41 mouse cellular contexts compared by ENCODE assay signal in the genomic region with DNA sequence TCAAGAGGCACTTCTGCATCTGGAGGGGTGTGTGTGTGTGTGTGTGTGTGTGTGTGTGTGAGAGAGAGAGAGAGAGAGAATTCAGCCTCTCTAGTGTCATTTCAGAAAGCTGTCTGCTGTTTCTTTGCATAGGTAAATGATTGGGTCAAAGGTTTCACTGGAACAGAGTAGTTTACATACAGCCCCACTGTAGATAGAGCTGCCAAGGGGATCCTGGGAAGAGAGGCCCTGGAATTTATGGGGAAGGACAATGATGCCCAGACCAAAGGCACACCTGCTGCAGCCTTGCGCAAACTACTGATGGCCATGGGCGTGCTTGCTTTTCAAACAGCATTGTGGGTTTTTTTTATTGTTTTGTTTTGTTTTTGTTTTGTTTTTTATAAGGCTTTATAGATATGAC. TPM values are rescaled to one million over a fixed set of nuclear protein-coding genes. Genes with fewer than 3 reads are reported as not detected.
"Had no signal": no experiment of that assay in that cellular context is flagged by ENCODE, and none has a peak within 500 bp of the region (broad histone marks: within the 10 kb centered on the region; RNA-seq: fewer than 3 reads in every experiment).

No protein-coding gene starts in this region.

- H3K27ac ChIP-seq: heart, embryonic 10.5 days; heart, embryonic 13.5 days; heart, embryonic 15.5 days; hindbrain, embryonic 10.5 days; hindbrain, embryonic 12.5 days; hindbrain, embryonic 13.5 days; hindbrain, embryonic 14.5 days; hindbrain, embryonic 15.5 days; hindbrain, postnatal 0 days; kidney, embryonic 15.5 days; kidney, postnatal 0 days; layer of hippocampus, adult 2 months; left cerebral cortex, adult 2 months had no signal

- H3K4me1 ChIP-seq: heart, embryonic 10.5 days; heart, embryonic 12.5 days; heart, embryonic 13.5 days; heart, embryonic 15.5 days; hindbrain, embryonic 10.5 days; hindbrain, embryonic 12.5 days; hindbrain, embryonic 13.5 days; hindbrain, embryonic 15.5 days; kidney, embryonic 15.5 days had no signal

- H3K27me3 ChIP-seq: heart, embryonic 12.5 days; hindbrain, embryonic 12.5 days; hindbrain, embryonic 13.5 days; hindbrain, embryonic 15.5 days; kidney, embryonic 15.5 days had no signal

- H3K9me3 ChIP-seq: heart, embryonic 10.5 days; heart, embryonic 12.5 days; heart, embryonic 13.5 days; heart, embryonic 15.5 days; hindbrain, embryonic 10.5 days; hindbrain, embryonic 12.5 days; hindbrain, embryonic 13.5 days; hindbrain, embryonic 15.5 days; kidney, embryonic 15.5 days had no signal

- H3K9ac ChIP-seq: heart, embryonic 12.5 days; heart, embryonic 13.5 days; heart, embryonic 15.5 days; hindbrain, embryonic 12.5 days; hindbrain, embryonic 13.5 days; hindbrain, embryonic 14.5 days; hindbrain, embryonic 15.5 days; kidney, embryonic 15.5 days had no signal

- H3K4me3 ChIP-seq: heart, embryonic 10.5 days; heart, embryonic 12.5 days; heart, embryonic 13.5 days; heart, embryonic 15.5 days; hindbrain, embryonic 10.5 days; hindbrain, embryonic 12.5 days; hindbrain, embryonic 13.5 days; hindbrain, embryonic 15.5 days; kidney, embryonic 15.5 days; layer of hippocampus, adult 2 months; left cerebral cortex, adult 2 months had no signal

- ATAC-seq: hindbrain, embryonic 16.5 days; hindbrain, postnatal 0 days; inflammation-experienced regulatory T-cells, adult 6 months had no signal

- H3K4me2 ChIP-seq: heart, embryonic 11.5 days; heart, embryonic 12.5 days; heart, embryonic 13.5 days; heart, embryonic 15.5 days; hindbrain, embryonic 12.5 days; hindbrain, embryonic 13.5 days; hindbrain, embryonic 14.5 days; hindbrain, embryonic 15.5 days; kidney, embryonic 15.5 days had no signal

- H3K36me3 ChIP-seq: heart, embryonic 10.5 days; heart, embryonic 12.5 days; heart, embryonic 13.5 days; heart, embryonic 15.5 days; hindbrain, embryonic 10.5 days; hindbrain, embryonic 12.5 days; hindbrain, embryonic 13.5 days; hindbrain, embryonic 15.5 days; kidney, embryonic 15.5 days had no signal

- DNase-seq: heart, postnatal 10 days; heart, postnatal 14 days; heart, postnatal 36 days; heart, postnatal 4 days; kidney, adult 11 months; kidney, adult 18-20 months; kidney, adult 2 months; kidney, adult 8-10 months; kidney, adult 9 months; kidney, postnatal 10 days; kidney, postnatal 14 days; kidney, postnatal 25 days; kidney, postnatal 36 days; layer of hippocampus, adult 9-11 months; layer of hippocampus, postnatal 36 days had no signal

RNA-seq across cellular contexts. Expression of a gene that starts 15.7 kb away (rescaled TPM):
- total RNA-seq: heart, postnatal 10 days; heart, postnatal 14 days; heart, postnatal 25 days; heart, postnatal 36 days; heart, postnatal 4 days; hematopoietic stem cell, adult 5-6 weeks; hindbrain, postnatal 0 days; layer of hippocampus, postnatal 25 days; layer of hippocampus, postnatal 36 days; left cerebral cortex, adult 2 months had no signal
- polyA plus RNA-seq: heart, embryonic 10.5 days; heart, embryonic 11.5 days; heart, embryonic 12.5 days; heart, embryonic 13.5 days; heart, embryonic 14.5 days; heart, embryonic 15.5 days; heart, postnatal 0 days; inflammation-experienced regulatory T-cells, adult 6 months; intestine, embryonic 14.5 days; kidney, adult 2 months; kidney, embryonic 14.5 days; kidney, embryonic 15.5 days; kidney, embryonic 16.5 days; kidney, postnatal 0 days; large intestine, adult 2 months had no signal

RNA-seq across cellular contexts. Expression of a gene that starts 50.7 kb away (rescaled TPM):
- total RNA-seq: hematopoietic stem cell, adult 5-6 weeks had no signal
